ENCODE assay signal across 12 mouse cellular contexts in the genomic region with DNA sequence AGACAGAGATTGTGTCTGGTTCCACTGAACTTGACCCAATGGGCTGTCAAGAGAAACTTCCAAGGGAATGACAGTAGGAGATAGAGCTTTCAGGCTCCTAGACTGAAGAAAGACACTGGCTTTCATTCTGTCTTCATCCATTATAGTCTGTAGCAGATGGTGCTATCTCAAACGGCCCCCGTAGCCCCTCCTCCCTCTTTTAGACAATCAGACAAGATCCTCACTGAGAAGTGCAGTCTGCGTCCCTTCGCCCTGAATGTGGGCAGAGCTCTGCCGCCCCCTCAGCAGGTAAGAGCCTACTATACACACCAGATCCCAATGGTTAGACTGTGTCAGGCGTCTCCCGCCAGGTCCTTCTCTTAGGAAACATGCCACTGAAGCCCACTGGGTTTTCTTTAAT.
"Had no signal": no experiment of that assay in that cellular context is flagged by ENCODE, and none has a peak within 500 bp of the region (broad histone marks: within the 10 kb centered on the region; RNA-seq: fewer than 3 reads in every experiment).

No protein-coding gene starts in this region.

- ATAC-seq: midbrain, embryonic 15.5 days had no signal

- H3K36me3 ChIP-seq: kidney, embryonic 15.5 days; limb, embryonic 13.5 days; liver, embryonic 13.5 days; midbrain, embryonic 15.5 days; neural tube, embryonic 12.5 days had no signal

- H3K9ac ChIP-seq: kidney, embryonic 15.5 days; limb, embryonic 13.5 days; liver, embryonic 13.5 days; lung, embryonic 14.5 days; midbrain, embryonic 15.5 days; neural tube, embryonic 12.5 days had no signal

- H3K27me3 ChIP-seq: kidney, embryonic 15.5 days; limb, embryonic 13.5 days; liver, embryonic 13.5 days; midbrain, embryonic 15.5 days; neural tube, embryonic 12.5 days had no signal

- DNase-seq: kidney, adult 2 months; kidney, postnatal 14 days; left cerebral cortex, postnatal 4 days; liver, embryonic 13.5 days; lung, embryonic 14.5 days; spleen, adult 18-20 months; thymus, adult 2 months; thymus, postnatal 25 days had no signal

- H3K4me1 ChIP-seq: limb, embryonic 13.5 days; midbrain, embryonic 15.5 days; neural tube, embryonic 12.5 days had no signal

- H3K27ac ChIP-seq: kidney, embryonic 15.5 days; limb, embryonic 13.5 days; liver, embryonic 13.5 days; midbrain, embryonic 15.5 days; neural tube, embryonic 12.5 days had no signal

- H3K4me2 ChIP-seq: kidney, embryonic 15.5 days; limb, embryonic 13.5 days; liver, embryonic 13.5 days; lung, embryonic 14.5 days; midbrain, embryonic 15.5 days; neural tube, embryonic 12.5 days had no signal

- H3K9me3 ChIP-seq: kidney, embryonic 15.5 days; limb, embryonic 13.5 days; liver, embryonic 13.5 days; midbrain, embryonic 15.5 days; neural tube, embryonic 12.5 days had no signal

- H3K4me3 ChIP-seq: kidney, embryonic 15.5 days; limb, embryonic 13.5 days; liver, embryonic 13.5 days; midbrain, embryonic 15.5 days; neural tube, embryonic 12.5 days had no signal
